Mouse (Mus musculus) cerebellum, postnatal 4 days (tissue): ENCODE data around the gene Fbll1.

ENCODE experiments used
- DNase-seq, 2 experiments: peaks; one replicate each; pipeline ENCODE4 v3.0.0; 2022; ENCODE audit warnings: low spot score in 2 of 2, mixed read lengths in 1 of 2

The Fbll1 gene

DNA sequence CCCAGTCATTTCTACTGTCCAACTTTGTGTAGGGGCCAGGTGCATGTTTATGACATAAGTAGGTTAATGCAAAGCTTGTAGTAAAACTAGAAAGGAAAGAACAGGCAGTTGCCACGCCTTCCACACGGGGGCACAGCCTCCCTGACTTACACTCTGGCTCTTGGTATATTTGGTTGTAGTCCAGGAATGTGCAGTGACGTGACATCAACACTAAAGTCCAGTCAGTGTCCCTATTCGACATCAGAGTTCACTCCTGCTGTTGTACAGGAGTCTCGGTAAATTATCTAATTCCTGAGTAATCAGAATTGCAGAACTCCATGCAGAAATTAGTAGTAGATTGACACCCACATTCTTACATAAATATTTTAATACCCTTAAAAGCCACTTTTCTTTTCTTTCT lies 15.6 kb downstream of the Fbll1 start:
- DNase-seq, result no peak

DNA sequence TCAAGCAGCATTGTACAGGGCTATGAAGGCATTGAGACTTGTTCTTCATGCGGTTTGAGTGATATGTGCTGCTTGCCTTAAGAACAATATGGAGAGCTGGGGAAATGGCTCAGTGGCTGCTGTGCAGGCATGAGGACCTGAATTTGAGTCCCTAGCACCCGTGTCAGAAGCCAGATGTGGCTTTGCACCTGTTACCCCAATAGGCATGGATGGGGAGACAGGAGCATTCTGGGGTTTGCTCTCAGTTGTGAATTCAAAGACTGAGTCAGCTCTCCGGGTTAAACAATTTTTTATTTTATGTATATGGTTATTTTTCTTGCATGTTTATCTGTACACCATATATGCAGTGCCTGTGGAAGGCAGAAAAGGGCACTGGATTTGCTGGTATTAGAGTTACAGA lies 16.2 kb downstream of the Fbll1 start:
- no peak for DNase-seq

DNA sequence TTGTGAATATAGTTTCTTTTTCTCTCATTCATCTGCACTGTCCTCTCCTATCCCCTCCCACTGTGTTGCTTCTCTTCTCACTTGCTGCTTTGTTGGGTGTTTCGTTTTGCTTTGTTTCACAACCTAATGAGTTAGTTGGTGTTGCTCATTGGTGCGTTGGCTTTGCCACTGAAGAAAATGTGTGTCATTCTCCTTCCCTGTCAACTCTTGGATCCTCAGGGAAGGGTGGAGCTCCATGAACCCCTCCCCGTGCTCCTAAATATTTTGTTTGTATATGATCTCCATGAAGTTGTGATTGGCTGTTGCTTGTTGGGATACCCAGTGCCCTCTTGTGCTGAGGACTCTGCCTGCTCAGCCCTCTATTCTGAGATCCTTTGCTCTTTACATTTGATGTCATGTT lies 18.3 kb downstream of the Fbll1 start:
- no peak for DNase-seq

DNA sequence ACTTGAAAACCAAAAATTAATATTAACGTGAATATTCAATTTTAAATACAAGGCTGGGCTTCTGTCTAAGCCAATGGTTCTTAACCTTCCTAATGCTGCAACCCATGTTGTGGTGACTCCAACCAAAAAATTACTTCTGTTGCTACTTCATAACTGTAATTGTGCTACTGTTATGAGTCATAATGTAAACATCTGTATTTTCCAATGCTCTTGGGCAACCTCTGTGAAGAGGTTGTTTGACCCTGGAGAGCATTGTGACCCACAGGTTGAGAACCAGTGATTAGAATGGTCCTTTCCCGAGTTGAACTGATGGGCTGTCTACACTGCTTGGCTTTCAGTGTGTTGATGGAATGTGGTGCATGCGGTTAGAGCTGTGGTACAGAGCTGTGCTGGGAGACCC lies 22.2 kb downstream of the Fbll1 start:
- no peak for DNase-seq

DNA sequence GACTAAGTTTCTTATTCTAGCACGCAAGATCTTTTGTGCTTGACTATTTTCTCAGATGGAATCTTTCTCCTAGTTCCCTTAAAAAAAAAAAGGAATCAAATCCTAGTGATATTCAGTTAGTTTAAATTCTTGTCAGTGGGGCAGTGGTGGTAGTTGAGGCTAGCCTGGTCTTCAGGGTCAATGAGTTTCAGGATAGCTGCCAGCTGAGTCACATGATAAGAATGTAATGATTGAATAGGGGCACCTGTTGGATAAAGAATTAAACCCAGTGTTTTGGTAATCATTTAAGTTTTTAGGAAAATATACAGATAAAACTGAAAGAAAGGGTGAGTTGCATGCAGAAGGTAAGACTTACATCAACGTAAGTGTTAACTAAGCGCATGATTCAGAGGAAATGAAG lies 23.1 kb downstream of the Fbll1 start:
- no peak for DNase-seq

DNA sequence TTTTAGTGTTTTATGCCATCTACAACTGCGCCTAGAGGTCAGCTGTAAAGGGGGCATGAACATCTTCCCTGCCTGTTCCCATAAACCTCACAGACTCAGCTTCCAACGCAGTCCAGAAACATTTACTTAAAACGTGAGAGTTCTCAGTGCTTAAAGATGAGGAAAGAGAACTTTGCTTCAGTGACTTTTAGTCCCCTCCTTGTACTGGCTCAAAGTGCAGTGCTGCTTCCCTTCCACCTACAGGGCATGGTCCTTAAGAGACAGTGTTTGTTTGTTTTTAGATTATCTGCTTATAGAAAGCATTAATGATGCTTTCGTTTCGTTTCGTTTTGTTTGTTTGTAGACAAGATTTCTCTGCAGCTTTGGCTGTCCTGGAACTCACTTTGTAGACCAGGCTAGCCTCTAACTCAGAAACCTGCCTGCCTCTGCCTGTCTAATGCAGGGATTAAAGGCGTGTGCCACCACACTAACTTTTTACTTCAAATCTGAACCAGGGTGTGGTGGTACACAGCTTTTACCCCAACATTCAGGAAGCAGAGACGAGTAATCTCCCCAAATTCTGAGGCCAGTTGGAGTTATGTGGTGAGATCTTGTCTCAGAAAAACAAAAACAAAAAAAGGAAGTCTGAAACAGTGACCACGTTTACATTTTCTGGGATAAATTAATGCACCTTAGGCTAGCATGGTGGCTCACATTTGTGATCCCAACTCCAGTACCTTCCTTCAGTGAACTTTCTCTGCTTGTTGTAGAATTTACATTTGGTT lies 27.8 kb downstream of the Fbll1 start:
- no peak for DNase-seq

DNA sequence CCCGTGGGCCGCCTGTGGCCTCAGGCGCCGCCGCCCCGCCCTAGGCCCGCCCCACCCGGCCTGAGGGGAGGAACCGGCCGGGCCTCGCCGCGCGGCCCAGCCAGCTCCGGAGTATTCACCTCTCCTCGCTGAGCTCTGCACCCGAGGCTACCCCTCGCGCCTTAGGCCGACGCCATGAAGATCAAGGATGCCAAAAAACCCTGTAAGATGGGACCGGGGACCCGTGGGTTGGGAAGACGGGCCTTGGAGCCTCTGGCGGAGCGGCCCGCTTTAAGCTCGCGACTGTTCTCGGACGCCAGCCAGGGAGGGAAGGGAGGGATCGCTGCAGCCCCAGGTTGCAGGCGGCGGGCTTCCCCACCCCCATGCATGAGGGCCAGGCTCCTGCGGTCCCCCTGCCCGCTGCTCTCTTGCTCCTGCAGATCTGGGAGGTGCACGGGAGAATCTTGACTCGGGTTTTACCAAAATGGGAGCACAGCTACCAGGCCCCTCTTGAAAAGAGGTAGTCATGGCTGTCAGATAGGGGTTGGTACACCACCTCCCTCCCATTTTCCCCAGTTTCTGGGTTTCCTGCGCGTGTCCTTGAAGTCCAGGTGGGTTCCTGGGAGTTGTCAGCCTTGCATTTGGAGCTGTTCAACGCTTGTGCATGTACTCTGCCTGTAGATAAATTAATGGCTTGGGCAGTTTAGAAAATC lies 28.8 kb downstream of the Fbll1 start:
- peak; percentile 43 to 75 for DNase-seq

DNA sequence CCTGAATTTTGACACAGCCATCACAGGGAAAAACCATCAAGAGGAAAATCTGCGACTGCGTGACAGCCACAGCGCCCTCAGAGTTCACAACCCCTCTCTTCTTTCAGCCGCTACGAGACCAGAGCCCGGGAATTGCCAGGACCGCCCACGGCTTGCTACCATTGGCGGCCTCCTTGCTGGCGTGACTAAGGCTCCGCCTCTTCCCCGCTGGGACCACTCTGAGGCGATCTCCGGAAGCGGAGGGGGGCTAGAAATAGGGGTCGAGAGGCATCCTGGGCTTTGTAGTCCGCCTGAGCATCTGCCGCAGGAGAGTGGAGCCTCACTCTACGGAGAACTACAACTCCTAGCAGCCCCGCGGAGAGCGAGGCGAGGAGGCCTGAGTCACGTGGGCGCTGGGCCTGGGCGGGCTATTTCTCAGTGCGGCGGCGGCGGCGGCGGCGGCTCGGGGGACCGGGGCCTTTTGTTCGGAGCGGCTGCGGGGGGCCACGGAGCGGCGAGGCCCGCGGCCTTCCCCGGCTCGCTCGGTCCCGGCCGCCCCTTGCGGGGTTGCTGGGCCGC lies 29.4 kb downstream of the Fbll1 start, which contains the start of gene Pank3:
Gene Pank3 (plus strand): TSS at position 297 of the 558 bp plus-strand sequence.
- peak; percentile 88 to 95 for DNase-seq

DNA sequence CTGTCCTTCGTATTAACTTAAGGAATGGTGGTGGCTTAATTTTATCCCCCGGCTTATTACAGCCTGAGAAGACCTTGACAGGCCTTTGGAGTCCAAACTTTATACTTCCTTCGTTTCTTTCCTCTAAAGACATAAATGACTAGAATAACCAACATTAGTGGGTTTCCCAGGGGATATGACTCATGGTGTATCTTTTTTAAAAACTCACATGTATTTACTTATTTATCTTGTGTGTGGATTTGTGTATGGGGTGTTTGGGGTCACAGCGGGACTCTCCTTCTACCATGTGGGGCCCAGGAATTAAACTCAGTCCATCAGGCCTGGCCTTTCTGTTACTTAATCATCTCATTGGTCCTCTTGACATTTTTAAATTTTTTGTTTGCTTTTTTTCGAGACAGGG lies 31.8 kb downstream of the Fbll1 start:
- DNase-seq, result no peak

DNA sequence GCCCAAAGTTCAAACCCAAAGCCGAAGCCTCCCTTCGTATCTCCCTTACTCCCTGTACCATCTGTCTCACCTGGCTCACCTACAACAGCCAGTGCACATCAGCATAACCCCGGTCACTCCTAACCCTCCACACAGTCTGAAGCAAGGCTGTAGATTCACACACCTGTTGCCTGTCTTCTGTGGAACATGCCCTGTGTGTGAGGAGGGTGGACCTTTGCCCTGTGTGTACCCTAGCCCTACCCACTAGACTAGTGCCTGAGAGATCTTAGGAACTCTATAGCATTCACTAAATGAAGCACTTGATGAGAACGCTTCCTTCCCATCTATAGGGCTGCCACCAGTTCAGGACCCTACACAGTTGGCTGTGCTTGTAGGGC lies 38.1 kb downstream of the Fbll1 start:
- no peak for DNase-seq

DNA sequence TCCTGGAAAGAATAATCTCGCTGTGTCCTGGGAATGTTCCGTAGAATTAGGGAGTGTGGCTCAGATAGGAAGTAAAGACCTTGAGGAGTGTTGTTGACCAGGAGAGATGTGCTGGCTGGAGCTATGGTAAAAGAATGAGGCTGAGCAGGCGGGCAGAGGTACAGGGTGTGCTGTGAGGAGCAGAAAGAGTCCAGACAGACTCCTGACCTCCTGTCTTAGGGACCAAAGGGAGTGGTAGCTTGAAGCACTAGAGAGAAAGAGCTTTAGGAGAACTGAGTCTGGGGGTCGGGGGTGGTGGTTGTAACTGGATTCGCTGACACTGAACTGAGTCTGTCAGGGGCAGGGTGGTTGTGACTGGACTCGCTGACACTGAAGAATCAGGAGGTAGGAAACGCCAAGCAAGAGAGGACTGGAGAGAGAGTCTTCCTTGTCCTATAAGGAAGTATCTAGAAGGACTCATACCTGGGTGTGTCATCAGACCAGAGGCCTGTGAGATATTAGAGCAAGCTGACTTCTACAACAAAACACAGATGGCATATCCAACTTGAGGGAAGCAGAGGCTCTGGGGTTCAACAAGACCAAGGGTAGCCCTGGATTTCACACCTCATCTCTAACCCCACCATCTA lies 38.6 kb downstream of the Fbll1 start:
- DNase-seq, result no peak

DNA sequence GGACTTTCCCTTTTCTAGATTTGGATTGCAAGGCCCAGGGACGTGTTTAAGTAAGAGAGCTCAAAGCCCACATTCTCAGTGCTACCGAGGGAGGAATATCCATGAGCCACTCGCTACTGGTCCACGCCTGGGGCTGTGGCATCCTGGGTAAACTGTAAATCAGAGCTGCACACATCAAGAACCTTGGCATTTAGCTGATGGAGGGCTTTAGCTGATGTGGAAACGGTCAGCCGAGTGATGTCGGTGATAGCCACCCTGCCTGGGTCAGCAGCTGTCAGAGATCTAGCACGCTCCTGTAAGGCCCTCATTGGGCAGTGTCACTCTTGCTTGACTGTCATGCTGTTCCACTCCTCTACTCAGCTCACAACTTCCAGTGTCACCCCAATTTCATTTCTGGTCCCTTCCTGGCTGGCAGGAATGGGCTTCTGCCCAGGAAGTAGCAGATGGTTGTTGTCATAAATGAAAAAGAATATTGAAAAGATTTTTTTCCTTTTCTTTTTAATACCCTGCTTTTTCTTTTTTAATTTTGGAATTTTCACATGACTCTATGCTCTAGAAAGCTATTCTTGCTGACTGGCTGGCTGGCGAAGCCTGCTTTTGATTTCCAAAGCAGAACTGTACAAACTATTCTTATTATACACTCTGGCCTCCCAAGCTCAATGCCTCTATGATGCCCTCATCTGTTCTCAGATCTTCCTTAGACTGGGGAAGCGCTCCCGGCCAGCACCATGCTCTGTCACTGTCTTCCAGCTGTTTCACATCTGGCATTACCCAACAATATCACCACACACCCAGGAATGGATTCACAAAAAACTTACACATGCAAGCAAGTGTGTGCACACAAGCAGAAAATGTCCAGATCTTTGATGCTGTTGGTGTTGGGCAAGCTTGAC lies 42.0 kb downstream of the Fbll1 start:
- DNase-seq, result no peak

DNA sequence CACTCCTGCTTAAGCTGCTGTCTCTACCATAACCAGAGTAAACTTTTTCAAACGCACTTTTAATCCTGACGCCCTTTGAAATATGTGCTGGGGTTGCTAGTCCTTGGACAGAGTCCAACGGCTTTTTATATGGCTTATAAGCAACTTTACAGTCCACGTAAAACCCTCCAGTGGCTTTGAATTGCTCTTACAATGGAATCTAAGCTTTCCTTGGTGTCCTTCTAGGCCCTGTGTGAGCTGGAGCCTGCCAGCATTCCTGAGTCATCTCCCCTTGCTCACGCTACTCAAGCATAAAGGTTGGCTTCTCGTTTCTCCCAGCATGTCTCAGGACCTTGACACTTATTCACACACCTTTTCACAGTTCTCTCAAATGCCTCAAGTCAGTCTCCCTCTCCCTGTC lies 43.1 kb downstream of the Fbll1 start:
- DNase-seq, result no peak

DNA sequence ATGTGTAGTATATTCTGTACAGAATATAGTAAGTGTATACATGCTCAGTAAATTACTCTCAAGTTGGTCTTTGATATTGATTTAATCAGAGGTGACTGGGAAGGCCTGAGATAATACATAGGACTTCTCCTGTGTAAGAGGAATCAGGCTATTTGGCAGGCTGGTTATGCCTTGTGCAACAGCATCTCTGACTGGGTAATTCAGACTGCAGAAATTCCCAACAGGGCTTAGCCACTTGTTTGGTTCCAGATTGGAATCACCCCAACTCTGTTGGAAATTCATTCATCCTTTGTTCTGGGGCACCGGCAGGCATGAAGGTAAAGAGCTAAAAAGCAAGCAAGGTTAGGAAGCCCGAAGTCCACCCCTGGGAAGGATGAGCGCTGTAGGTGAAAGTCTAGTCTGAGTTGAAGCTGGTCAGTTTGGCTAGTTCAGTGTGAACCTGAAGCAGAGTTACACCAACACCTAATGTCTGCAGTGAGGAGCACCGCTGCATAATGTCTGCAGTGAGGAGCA lies 43.7 kb downstream of the Fbll1 start:
- DNase-seq, result no peak

DNA sequence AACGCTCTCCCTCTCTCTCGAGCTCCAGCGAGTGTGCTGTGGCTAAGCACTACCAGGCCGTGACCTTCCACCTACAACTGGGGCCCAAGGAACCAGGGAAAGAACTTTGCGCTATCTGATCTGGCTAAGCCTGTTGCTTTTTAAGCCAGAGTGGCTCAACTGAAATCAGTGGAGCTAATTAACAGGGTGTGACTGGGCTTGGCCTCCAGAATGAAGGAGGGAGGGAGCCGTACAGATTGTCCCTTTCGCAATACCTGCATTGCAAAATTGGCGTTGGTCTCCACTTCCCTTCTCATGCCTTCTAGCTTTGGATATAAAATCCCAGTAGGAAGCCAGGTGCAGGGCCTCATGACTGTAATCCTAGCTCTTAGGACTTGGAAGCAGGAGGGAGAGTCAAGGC lies 48.1 kb downstream of the Fbll1 start:
- no peak for DNase-seq
